Mouse (Mus musculus) embryonic facial prominence, embryonic 14.5 days (tissue): ENCODE data around the gene Rnf181. TPM values are rescaled to one million over a fixed set of nuclear protein-coding genes. Genes with fewer than 3 reads are reported as not detected.

Experiments
- ATAC-seq: fragments of 200-750 bp; cut with Nextera tagmentation; 2 replicates; pipeline ENCODE4 v1.8.0; 2017; ENCODE audit warnings: low read depth, moderate number of reproducible peaks, moderate TSS enrichment
- DNase-seq: peaks from one replicate; pipeline ENCODE4 v3.0.0-alpha.2; 2015; ENCODE audit warnings: low spot score
- H3K27ac ChIP-seq: fragments of 300-500 bp; sonication (generic); replicated peaks from 2 replicates; pipeline ENCODE4 v1.5.1; 2014; ENCODE audit warnings: low read depth, mild to moderate bottlenecking, low read length, moderate library complexity
- H3K27me3 ChIP-seq: fragments of 300-500 bp; sonication (generic); replicated peaks from 2 replicates; pipeline ENCODE4 v1.6.1; 2014; ENCODE audit warnings: low read length; ENCODE audit not compliant: control insufficient read depth, insufficient read depth
- H3K36me3 ChIP-seq: fragments of 300-500 bp; sonication (generic); 2 replicates; pipeline ENCODE4 v1.6.1; 2014; ENCODE audit warnings: low read length, mixed read lengths; ENCODE audit not compliant: control insufficient read depth, insufficient read depth
- H3K4me1 ChIP-seq: fragments of 300-500 bp; sonication (generic); 2 replicates; pipeline ENCODE4 v1.6.1; 2014; ENCODE audit warnings: antibody characterized with exemption, low read length; ENCODE audit not compliant: control insufficient read depth, insufficient read depth
- H3K4me2 ChIP-seq: fragments of 300-500 bp; sonication (generic); 2 replicates; pipeline ENCODE4 v1.6.1; 2014; ENCODE audit warnings: low read depth, mild to moderate bottlenecking, low read length, moderate library complexity, mixed read lengths
- H3K4me3 ChIP-seq: fragments of 300-500 bp; sonication (generic); 2 replicates; pipeline ENCODE4 v1.5.1; 2014; ENCODE audit warnings: low read depth, mild to moderate bottlenecking, low read length
- H3K9ac ChIP-seq: fragments of 300-500 bp; sonication (generic); 2 replicates; pipeline ENCODE4 v1.6.1; 2014; ENCODE audit warnings: low read depth, mild to moderate bottlenecking, low read length, moderate library complexity, mixed read lengths
- H3K9me3 ChIP-seq: fragments of 300-500 bp; sonication (generic); 2 replicates; pipeline ENCODE4 v1.6.1; 2016; ENCODE audit warnings: low read length; ENCODE audit not compliant: control insufficient read depth
- WGBS: fragments of 180-500 bp; shearing (Covaris S2); extraction: QIAGEN DNeasy Blood & Tissue Kit; methylation state at CpG from one replicate; pipeline ENCODE4 v1.1.7; 2014; 5-methylcytosine and 5-hydroxymethylcytosine counted together
- polyA plus RNA-seq: library from polyadenylated mRNA; unstranded; fragments of >200 nt; fragmentation: Nextera tagmentation; extraction: Ambion mirVana; gene quantifications from 2 replicates; pipeline ENCODE4 v1.2.1, GENCODE M21; 2014

Rnf181 gene
- polyA plus RNA-seq, 1 experiment from 2014 or later: 79.9 TPM

DNA sequence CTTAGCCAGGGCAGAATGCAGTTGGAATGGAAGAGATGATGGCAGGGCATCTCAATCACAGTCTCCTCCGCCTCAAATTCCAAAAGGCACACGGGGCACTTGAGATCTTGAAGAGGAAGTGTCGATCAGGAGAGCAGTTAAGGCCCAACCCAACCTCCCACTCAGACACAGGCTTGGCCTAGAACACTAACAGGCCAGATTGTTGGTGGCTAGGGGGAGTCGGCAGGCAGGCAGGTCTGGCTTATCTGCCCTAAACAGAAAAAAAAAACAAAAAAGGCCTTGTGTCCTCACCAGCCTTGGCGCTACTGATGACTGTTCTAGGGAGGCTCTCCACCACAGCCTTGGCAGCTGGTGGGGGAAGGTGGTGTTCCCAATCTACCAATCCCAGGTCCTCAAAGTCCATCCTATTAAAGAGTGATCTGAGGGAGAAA, 5.6 kb downstream of the Rnf181 start:
- DNase-seq (no peak), ATAC-seq (no peak)
- Histone ChIP-seq H3K4me3 (peak overlapping the region; percentile 70), H3K4me2 (peak overlapping the region; percentile 75), H3K9me3 (no peaks in the 10 kb centered on the region), H3K9ac (peak overlapping the region; percentile 75), H3K4me1 (peaks cover 13% of the 10 kb centered on the region), H3K27ac (no peak overlapping the region), H3K27me3 (no peaks in the 10 kb centered on the region), H3K36me3 (peaks cover 29% of the 10 kb centered on the region; the same call in 1 of the 2 replicates)
- 58% methylated on average over 5 of the region's 5 CpGs for WGBS

DNA sequence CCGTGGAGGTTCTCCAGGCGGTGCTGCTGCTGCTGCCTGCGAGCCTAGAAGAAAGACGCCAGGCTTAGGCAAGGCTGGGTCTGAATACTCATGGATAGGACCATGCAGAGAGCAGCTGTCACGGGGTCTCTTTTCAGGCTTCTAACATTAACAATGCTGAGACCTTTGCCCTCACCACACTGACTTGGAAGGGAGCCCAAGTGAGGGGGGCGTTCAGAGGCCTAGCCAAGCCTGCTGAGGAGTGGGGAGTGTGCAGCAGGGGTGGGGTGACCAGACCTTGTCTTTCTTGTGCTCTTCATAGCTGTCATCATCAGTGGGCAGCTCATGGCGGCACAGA, 6.2 kb downstream of the Rnf181 start:
- Histone ChIP-seq H3K27me3 (no peaks in the 10 kb centered on the region), H3K36me3 (peaks cover 29% of the 10 kb centered on the region; the same call in 1 of the 2 replicates), H3K4me1 (peaks cover 13% of the 10 kb centered on the region), H3K27ac (no peak overlapping the region), H3K4me3 (no peak overlapping the region), H3K9ac (peak overlapping the region; percentile 8; the same call in 1 of the 2 replicates), H3K4me2 (no peak overlapping the region), H3K9me3 (no peaks in the 10 kb centered on the region)
- ATAC-seq: no peak
- 78% methylated on average over 7 of the region's 7 CpGs for WGBS
- DNase-seq: no peak

DNA sequence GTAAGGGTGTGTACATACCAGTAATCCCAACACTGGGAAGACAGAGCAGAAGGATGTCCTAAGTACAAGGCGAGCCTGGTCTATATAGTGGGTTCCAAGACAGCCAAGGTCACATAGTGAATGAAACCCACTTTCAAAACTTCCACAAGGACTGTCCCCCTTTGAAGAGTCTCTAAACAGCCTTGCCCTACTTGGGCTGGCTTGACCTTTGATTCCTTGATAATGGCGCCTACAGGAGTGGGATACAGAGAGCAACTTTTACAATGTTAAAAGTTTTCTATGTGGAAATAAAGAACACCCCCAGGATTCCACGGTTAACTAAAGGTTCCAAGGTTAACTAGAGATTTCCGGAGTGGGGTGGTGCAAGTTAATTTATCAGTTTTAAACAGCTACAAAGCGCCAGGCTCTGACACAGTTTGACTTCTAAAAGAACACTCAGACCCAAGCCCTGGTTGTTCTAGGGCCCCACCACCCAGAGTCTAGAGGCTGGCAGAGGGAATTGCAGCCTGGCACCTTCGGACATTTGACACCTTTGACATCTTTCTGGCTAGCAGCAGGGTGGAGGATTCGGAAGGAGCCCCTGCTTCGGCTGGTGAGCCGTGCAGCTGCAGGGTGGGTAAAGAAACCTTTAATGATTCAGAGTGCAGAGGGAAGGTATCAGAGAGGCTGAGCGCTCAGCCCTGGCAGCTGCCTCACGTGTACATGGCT, 6.7 kb downstream of the Rnf181 start:
- peak overlapping the region; percentile 8; the same call in 1 of the 2 replicates for H3K9ac ChIP-seq
- DNase-seq: no peak
- no peak overlapping the region for H3K4me2 ChIP-seq
- H3K4me3 ChIP-seq: no peak overlapping the region
- H3K36me3 ChIP-seq: peaks cover 29% of the 10 kb centered on the region; the same call in 1 of the 2 replicates
- WGBS: 74% methylated on average over 11 of the region's 11 CpGs
- no peaks in the 10 kb centered on the region for H3K27me3 ChIP-seq
- no peak overlapping the region for H3K27ac ChIP-seq
- ATAC-seq: no peak
- H3K4me1 ChIP-seq: peaks cover 13% of the 10 kb centered on the region
- no peaks in the 10 kb centered on the region for H3K9me3 ChIP-seq

DNA sequence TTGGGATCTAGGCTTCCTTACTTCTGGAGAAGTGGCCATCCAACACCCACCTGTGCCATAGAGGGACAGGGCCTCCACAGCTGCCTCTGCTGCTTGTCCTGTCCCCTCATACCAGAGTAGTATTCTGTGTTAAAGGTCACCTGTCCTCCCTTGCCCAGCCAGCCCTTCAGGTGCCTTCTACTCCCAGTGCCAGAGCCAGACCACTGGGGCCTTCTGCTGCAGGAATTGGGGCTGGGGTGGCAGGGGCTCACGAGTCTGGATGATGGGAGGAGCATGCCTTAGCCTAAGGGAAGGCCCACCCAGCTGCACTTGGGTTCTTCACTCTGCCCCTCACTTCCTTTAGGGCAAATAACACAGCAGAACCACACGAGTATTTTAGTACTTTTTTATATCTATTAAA, 7.4 kb downstream of the Rnf181 start:
- WGBS: 66% methylated on average over 2 of the region's 2 CpGs
- DNase-seq (no peak), ATAC-seq (no peak)
- Histone ChIP-seq H3K4me2 (no peak overlapping the region), H3K27ac (no peak overlapping the region), H3K9me3 (no peaks in the 10 kb centered on the region), H3K4me1 (peaks cover 19% of the 10 kb centered on the region), H3K9ac (no peak overlapping the region), H3K4me3 (no peak overlapping the region), H3K36me3 (peaks cover 29% of the 10 kb centered on the region; the same call in 1 of the 2 replicates), H3K27me3 (no peaks in the 10 kb centered on the region)

DNA sequence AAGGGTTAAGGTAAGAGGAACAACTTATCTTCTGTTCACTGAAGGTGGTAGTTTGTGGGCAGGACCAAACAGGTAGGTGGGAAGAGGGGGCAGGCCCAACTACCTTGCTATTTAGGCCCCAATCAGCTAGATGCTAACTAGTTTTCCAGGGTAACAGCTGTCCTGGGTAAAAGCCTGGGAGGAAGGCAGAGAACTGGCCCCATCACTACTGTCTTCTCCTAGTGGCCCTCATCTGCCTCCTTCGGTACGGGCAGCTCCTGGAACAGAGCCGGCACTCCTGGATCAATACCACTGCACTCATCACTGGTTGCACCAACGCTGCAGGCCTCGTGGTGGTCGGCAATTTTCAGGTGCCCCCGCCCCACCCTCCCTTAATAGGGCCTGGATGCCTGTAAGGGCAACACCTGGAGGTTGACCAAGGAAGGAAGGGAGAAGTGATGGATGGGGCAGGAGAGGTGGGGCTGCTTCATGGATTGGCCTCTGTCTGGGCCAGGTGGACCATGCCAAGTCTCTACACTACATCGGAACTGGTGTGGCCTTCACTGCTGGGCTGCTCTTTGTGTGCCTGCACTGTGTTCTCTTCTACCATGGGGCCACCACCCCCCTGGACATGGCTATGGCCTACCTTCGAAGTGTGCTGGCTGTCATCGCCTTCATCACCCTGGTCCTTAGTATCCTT, 8.5 kb downstream of the Rnf181 start:
- DNase-seq (no peak), ATAC-seq (no peak)
- Histone ChIP-seq H3K27ac (no peak overlapping the region), H3K27me3 (no peaks in the 10 kb centered on the region), H3K4me1 (peaks cover 19% of the 10 kb centered on the region), H3K4me2 (no peak overlapping the region), H3K36me3 (peaks cover 29% of the 10 kb centered on the region; the same call in 1 of the 2 replicates), H3K4me3 (no peak overlapping the region), H3K9ac (no peak overlapping the region), H3K9me3 (no peaks in the 10 kb centered on the region)
- WGBS: 95% methylated on average over 10 of the region's 10 CpGs

DNA sequence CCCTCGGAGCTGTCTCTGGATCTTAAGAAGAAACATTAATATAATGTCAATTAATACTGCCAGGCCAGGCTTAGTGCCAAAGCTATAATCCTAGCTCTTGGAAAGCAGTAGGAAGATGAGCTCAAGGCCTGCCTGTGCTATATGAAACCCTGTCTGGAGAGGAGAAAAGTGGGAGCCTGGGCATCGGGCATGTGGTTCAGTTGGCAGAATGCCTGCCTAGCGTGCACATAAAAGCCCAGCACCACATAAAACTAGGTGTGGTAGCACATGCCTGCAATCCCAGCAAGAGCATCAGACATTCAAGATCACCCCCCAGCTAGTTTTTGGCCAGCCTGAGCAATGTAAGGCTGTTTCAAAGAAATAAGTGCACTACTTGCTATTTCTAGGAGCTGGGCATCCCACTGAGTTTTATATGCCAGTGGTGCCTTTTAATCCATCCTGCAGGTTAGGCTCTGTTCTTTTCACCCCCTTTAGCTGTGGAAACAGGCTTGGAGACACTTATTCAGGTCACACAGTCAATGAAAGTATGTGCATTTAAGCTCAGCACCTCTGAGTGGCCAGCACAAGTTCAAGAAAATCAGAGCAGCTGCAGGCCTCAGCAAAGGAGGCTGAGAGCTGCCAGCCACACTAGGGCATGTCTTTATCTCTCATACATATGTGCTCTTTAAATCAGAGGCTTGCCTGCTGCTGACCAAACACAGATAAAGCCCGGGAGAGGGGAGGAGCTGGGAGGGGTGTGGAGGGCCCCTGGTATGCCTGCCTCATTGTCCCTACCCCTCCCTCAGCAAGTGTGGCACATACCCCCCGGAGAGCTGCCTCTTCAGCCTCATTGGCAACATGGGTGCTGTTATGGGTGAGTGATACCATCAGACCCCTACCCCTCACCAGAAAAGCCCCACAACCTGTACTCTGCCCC, 9.3 kb downstream of the Rnf181 start:
- Histone ChIP-seq H3K4me1 (peaks cover 24% of the 10 kb centered on the region), H3K36me3 (peaks cover 29% of the 10 kb centered on the region; the same call in 1 of the 2 replicates), H3K27me3 (no peaks in the 10 kb centered on the region), H3K4me2 (no peak overlapping the region), H3K9me3 (no peaks in the 10 kb centered on the region), H3K27ac (no peak overlapping the region), H3K4me3 (no peak overlapping the region), H3K9ac (no peak overlapping the region)
- peak; percentile 28 for DNase-seq
- ATAC-seq: no peak
- WGBS: 71% methylated on average over 5 of the region's 5 CpGs

DNA sequence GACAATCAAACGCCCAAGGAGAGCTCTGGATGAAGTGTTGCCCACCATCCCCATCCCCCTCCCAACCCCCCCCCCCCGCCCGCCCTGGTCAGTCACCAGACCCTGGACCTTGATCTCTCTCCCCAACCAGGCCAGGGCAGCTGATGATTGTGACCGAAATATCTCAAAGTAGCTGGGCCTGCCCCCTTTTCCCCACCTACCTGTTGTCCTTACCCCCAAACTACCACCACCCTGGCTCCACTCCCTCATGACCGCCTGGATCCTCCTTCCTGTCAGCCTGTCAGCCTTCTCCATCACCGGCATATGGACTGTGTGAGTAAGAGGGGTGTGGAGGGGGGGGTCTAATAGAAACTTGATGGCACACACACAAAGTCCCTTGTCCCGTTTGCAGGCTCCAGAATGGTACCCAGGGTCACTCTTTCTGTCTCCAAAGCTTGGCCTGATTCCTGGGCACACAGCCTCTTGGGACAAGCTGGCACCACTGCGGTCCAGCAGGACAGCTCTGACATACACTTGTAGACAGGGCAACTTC, 10.7 kb downstream of the Rnf181 start:
- DNase-seq: no peak
- 38% methylated on average over 5 of the region's 8 CpGs for WGBS
- no peak for ATAC-seq
- peaks cover 35% of the 10 kb centered on the region for H3K36me3 ChIP-seq
- peaks cover 20% of the 10 kb centered on the region for H3K4me1 ChIP-seq
- peak overlapping the region; percentile 95 for H3K4me2 ChIP-seq
- peak overlapping the region; percentile 76 for H3K9ac ChIP-seq
- H3K27ac ChIP-seq: no peak overlapping the region
- H3K27me3 ChIP-seq: no peaks in the 10 kb centered on the region
- H3K4me3 ChIP-seq: peak overlapping the region; percentile 65
- H3K9me3 ChIP-seq: no peaks in the 10 kb centered on the region
